Mouse (Mus musculus) intestine, postnatal 0 days (tissue): ENCODE measurements around the gene Gtpbp1. TPM values are rescaled to one million over a fixed set of nuclear protein-coding genes. Genes with fewer than 3 reads are reported as not detected.

Source experiments
- ATAC-seq: fragments of 200-750 bp; cut with Nextera tagmentation; 2 replicates; pipeline ENCODE4 v1.8.0; 2017; ENCODE audit warnings: mild to moderate bottlenecking, moderate TSS enrichment, moderate library complexity
- H3K27ac ChIP-seq: fragments of 300-500 bp; sonication (generic); 2 replicates; pipeline ENCODE4 v1.5.1; 2014; ENCODE audit warnings: mild to moderate bottlenecking, low read depth, low read length, moderate library complexity
- H3K27me3 ChIP-seq: fragments of 300-500 bp; sonication (generic); replicated peaks from 2 replicates; pipeline ENCODE4 v1.6.1; 2014; ENCODE audit warnings: low read length, mixed read lengths; ENCODE audit not compliant: control insufficient read depth, insufficient read depth
- H3K36me3 ChIP-seq: fragments of 300-500 bp; sonication (generic); 2 replicates; pipeline ENCODE4 v1.6.1; 2014; ENCODE audit warnings: mild to moderate bottlenecking, moderate library complexity; ENCODE audit not compliant: control insufficient read depth, insufficient read depth
- H3K4me1 ChIP-seq: fragments of 300-500 bp; sonication (generic); replicated peaks from 2 replicates; pipeline ENCODE4 v1.6.1; 2014; ENCODE audit warnings: antibody characterized with exemption, low read length, mixed read lengths; ENCODE audit not compliant: control insufficient read depth, insufficient read depth
- H3K4me2 ChIP-seq: fragments of 300-500 bp; sonication (generic); replicated peaks from 2 replicates; pipeline ENCODE4 v1.6.1; 2014; ENCODE audit warnings: low read depth, mild to moderate bottlenecking, moderate library complexity
- H3K4me3 ChIP-seq: fragments of 300-500 bp; sonication (generic); 2 replicates; pipeline ENCODE4 v1.5.1; 2014; ENCODE audit warnings: low read depth, low read length
- H3K9ac ChIP-seq: fragments of 300-500 bp; sonication (generic); 2 replicates; pipeline ENCODE4 v1.6.1; 2014; ENCODE audit warnings: mild to moderate bottlenecking, low read depth, low read length
- H3K9me3 ChIP-seq: fragments of 300-500 bp; sonication (generic); 2 replicates; pipeline ENCODE4 v1.6.1; 2016; ENCODE audit warnings: mixed run types; ENCODE audit not compliant: control insufficient read depth
- CTCF ChIP-seq: sonication (generic); IDR thresholded peaks from 2 replicates; pipeline ENCODE4 v1.5.1; 2016; ENCODE audit warnings: low read depth, mild to moderate bottlenecking, control low read depth, antibody characterized with exemption, moderate library complexity
- WGBS: fragments of 180-500 bp; shearing (Covaris S2); extraction: QIAGEN DNeasy Blood & Tissue Kit; methylation state at CpG from one replicate; pipeline ENCODE4 v1.1.7; 2014; 5-methylcytosine and 5-hydroxymethylcytosine counted together
- polyA plus RNA-seq: library from polyadenylated mRNA; unstranded; fragments of >200 nt; fragmentation: Nextera tagmentation; extraction: Ambion mirVana; gene quantifications from 2 replicates; pipeline ENCODE4 v1.2.1, GENCODE M21; 2015

The Gtpbp1 gene
- polyA plus RNA-seq, 1 experiment from 2014 or later, result 15.3 TPM

GRCm38 (mm10) chr15:79750266-79750665, 59.6 kb downstream of the Gtpbp1 start:
- no peak overlapping the region for H3K4me2 ChIP-seq
- H3K27me3 ChIP-seq, result no peaks in the 10 kb centered on the region
- H3K9ac ChIP-seq, result no peak overlapping the region
- H3K4me3 ChIP-seq, result no peak overlapping the region
- no peaks in the 10 kb centered on the region for H3K9me3 ChIP-seq
- no peak overlapping the region for H3K27ac ChIP-seq
- WGBS, result 91% methylated on average over 8 of the region's 8 CpGs
- no peaks in the 10 kb centered on the region for H3K36me3 ChIP-seq
- H3K4me1 ChIP-seq, result no peaks in the 10 kb centered on the region
- no peak for ATAC-seq
- TF ChIP-seq CTCF, result no peak

GRCm38 (mm10) chr15:79751772-79752171, 61.1 kb downstream of the Gtpbp1 start:
- no peak for TF ChIP-seq CTCF
- Histone ChIP-seq H3K9me3 (no peaks in the 10 kb centered on the region), H3K27ac (no peak overlapping the region), H3K9ac (no peak overlapping the region), H3K27me3 (no peaks in the 10 kb centered on the region), H3K4me2 (no peak overlapping the region), H3K4me1 (no peaks in the 10 kb centered on the region), H3K36me3 (no peaks in the 10 kb centered on the region), H3K4me3 (no peak overlapping the region)
- ATAC-seq, result no peak
- 82% methylated on average over 17 of the region's 17 CpGs for WGBS

DNA sequence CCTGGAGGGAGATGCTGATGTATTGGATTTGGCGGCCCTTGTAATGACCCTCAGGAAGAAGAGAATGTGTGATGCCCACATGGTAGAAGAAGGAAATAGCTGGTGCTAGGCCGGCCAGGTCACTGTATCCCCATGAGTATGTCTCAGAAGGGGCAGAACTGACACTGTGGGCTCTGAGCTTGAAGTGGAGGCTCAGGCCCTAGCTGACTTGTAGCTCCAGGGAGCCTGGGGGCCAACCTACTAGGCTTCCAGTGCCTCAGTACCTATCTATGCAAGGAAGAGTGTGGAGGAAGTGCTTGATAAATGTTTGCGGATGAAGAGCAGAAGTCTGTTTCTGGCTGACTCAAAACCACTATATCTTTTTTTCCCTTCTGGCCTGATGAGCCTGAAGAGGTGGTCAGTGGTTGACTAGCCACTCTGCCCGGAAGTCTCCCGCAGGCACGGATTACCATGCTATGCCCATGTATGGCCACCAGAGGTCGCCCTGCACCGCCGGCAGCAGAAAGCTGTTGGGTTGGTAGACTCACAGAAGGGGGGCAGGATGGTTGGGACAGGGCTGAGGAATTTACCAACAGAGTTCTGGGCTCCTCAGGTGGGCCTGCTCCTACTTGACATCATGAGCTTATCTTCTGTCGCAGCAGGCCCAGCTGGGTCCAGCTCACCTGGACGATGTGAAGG, 62.2 kb downstream of the Gtpbp1 start:
- H3K9ac ChIP-seq, result no peak overlapping the region
- no peak overlapping the region for H3K27ac ChIP-seq
- TF ChIP-seq CTCF, result peak; percentile 99
- no peaks in the 10 kb centered on the region for H3K4me1 ChIP-seq
- ATAC-seq, result no peak
- H3K4me3 ChIP-seq, result no peak overlapping the region
- H3K27me3 ChIP-seq, result no peaks in the 10 kb centered on the region
- WGBS, result 24% methylated on average over 11 of the region's 11 CpGs
- H3K36me3 ChIP-seq, result no peaks in the 10 kb centered on the region
- H3K9me3 ChIP-seq, result no peaks in the 10 kb centered on the region
- no peak overlapping the region for H3K4me2 ChIP-seq

DNA sequence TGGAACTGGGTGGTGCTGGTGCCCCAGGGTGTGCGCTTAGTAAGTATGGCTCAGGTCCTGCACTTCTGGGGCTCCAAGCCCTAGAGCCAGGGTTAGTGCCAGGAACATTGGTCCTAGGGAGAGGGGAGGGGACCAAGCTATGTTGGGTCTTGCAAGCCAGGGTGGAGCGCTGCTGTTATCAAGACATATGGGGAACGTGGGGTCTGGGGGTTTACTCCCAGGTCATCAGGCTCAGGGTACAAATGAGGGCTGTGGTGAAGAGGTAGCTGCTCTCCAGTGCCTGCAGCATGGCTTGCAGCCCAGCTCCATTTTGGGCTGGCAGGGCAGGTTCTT, 62.7 kb downstream of the Gtpbp1 start:
- no peak overlapping the region for H3K4me2 ChIP-seq
- no peak overlapping the region for H3K9ac ChIP-seq
- no peak overlapping the region for H3K4me3 ChIP-seq
- ATAC-seq, result no peak
- 0 out of 2 replicates have a peak, but pooled peaks have one; percentile 0 for TF ChIP-seq CTCF
- H3K27me3 ChIP-seq, result no peaks in the 10 kb centered on the region
- 91% methylated on average over 3 of the region's 3 CpGs for WGBS
- H3K4me1 ChIP-seq, result no peaks in the 10 kb centered on the region
- no peaks in the 10 kb centered on the region for H3K36me3 ChIP-seq
- H3K27ac ChIP-seq, result no peak overlapping the region
- no peaks in the 10 kb centered on the region for H3K9me3 ChIP-seq

GRCm38 (mm10) chr15:79753873-79754272, 63.2 kb downstream of the Gtpbp1 start:
- no peak overlapping the region for H3K4me2 ChIP-seq
- no peaks in the 10 kb centered on the region for H3K36me3 ChIP-seq
- H3K9me3 ChIP-seq, result no peaks in the 10 kb centered on the region
- no peak for ATAC-seq
- TF ChIP-seq CTCF, result no peak
- H3K27me3 ChIP-seq, result no peaks in the 10 kb centered on the region
- no peak overlapping the region for H3K4me3 ChIP-seq
- no peak overlapping the region for H3K27ac ChIP-seq
- no peaks in the 10 kb centered on the region for H3K4me1 ChIP-seq
- WGBS, result 55% methylated on average over 4 of the region's 4 CpGs
- H3K9ac ChIP-seq, result no peak overlapping the region

DNA sequence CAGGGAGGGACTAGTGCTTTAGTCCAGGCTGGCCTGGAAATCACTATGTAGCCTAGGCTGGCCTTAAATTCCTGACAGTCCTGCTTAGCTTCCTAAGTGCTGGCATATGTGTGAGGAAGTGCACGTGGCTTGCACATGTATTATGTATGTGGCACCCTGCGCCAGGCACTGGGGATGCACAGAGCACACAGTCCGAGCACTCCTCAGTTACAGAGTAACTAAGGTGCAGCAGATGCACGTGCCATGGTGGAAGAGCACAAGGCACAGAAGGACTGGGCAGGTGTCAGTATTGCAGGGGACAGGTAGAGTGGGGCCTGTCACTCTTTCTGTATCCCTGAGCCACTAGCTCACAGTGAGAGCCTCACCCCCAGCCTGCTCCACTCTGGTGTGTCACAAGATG, 64.5 kb downstream of the Gtpbp1 start:
- Histone ChIP-seq H3K4me1 (no peaks in the 10 kb centered on the region), H3K36me3 (no peaks in the 10 kb centered on the region), H3K27ac (no peak overlapping the region), H3K27me3 (no peaks in the 10 kb centered on the region), H3K9ac (no peak overlapping the region), H3K9me3 (no peaks in the 10 kb centered on the region), H3K4me2 (no peak overlapping the region), H3K4me3 (no peak overlapping the region)
- no peak for TF ChIP-seq CTCF
- ATAC-seq, result no peak
- 79% methylated on average over 4 of the region's 4 CpGs for WGBS
